Mouse (Mus musculus) G1E-ER4 (cell line): ENCODE measurements around the gene Sun2. TPM values are rescaled to one million over a fixed set of nuclear protein-coding genes. Genes with fewer than 3 reads are reported as not detected.

Experiments used
- GATA1 ChIP-seq: IDR thresholded peaks from one replicate; pipeline ENCODE4 v1.8.0; 2012; ENCODE audit warnings: low read length, inconsistent platforms
- polyA plus RNA-seq: library from polyadenylated mRNA; stranded (reverse); fragments of >175 nt; gene quantifications from 2 replicates; pipeline ENCODE4 v1.2.3, GENCODE M21; 2012

The Sun2 gene
- polyA plus RNA-seq, 1 experiment, result 33.4 TPM

DNA sequence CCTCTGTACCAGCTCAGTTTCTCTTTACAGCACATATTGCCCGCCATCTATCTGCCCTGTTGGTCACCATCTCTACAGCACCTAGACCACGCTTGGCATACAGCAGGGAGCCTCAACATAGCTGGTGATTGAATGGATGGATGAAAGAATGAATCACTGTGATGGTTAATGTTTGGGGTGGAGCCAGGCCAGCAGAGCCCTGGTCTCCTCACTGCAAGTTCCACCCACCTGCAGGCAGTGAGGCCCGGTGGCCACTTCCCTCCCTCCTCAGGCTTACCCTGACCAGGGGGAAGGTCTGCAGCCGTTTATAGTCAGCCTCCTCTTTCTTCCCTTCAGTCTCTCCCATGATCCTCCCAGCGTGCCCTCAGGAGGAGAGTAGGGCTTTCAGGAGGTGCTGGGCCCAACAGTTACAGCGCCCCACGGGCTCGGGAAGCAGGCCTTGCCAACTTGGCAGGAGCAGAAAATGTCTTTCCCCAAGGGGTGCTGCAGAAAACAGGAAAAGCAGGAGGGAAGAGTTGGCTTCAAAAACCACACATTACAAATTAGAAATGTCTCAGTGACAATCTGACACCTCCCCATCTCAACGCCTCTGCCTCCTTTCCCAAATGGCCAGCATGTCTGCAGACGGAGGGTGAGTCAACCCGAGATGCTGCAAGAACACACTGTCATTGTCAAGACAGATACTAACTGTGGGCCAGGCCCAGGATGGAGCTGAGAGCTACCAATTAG is 22.4 kb upstream of the Sun2 start:
- no peak for TF ChIP-seq GATA1

DNA sequence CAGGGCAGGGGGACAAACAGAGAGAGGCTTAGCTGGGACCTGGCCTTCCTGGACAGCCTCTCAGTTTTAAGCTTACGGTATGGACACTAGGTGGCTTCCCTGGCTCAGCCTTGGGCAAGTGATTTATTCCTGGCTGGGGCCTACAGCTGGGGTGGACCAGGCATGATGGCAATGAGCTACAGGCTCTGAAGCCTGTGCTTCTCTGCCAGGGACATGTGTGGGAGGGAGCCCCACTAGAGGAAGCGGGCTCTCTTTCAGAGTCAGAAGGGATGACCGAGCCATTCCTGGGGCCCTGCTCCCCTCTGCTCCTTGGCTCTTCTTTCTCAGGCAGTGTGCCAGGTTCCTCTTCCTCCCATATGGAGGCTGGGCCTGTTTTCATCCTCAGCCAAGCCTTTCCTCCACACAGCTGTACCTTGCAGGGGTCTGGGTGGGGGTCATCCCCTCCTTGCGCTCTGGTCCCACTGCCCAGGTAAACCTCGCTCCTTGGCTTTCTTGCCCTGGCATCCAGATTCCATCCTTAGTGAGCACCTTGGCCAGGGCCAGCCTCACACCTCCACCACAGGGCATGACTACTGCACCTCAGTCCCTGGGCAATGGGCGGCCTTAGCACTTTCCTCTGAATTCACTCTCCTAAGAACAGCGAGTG is 21.4 kb upstream of the Sun2 start:
- no peak for TF ChIP-seq GATA1

DNA sequence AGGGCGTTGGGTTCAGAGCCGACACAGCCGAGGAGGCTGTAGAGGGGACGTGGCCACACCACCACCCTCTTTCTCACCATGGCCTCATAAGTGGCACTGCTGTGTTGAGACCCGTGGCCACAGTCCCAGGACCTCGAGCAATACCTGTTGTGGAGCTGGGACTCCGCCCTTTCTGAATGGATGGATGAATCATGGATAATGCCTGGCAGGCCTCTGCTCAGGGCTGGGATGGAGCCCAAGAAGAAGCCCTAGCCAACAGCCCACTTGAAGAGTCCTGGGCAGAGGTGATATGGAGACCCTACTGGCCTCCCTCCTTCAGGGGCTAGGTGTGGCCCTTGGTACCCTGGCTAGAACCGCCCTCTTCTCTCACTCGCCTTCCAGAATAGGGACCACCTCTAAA is 20.7 kb upstream of the Sun2 start:
- TF ChIP-seq GATA1, result no peak

DNA sequence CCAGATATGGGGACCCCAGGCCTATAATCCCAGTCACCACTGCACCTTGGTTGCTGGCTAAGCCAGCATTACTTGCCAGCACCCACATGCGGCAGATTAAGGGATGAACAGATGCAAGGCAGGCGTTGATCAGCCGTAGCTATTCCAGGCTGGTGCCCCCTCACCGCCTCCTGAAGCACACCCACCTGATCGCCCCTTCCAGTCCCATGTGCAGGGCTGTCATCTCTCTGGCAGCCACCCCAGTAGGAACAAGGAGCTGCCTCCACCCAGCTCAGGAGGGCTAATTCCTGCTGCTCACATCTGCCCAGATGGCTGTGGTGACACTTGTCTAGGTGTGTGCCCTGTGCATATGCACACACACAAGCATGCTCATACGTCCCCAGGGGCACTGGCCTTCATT is 18.6 kb upstream of the Sun2 start:
- TF ChIP-seq GATA1, result no peak

DNA sequence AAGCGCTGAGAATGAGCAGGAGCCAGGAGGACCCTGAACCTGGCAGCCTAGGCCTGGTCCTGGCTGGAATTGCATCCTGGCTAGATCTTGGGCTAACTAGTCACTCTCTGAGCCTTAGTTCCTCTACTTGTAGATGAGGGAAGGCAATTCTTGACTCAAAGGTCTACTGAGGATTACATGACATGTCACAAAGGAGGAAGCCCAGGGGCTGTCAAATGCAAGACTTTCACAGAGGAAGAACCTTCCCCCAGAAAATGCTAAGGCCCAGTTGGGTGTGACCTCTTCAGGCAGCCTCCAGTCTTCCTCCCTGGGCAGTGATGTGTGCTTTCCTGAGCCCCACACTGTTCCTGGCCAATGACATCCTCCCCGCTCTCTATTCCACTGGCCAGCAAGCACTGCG is 14.8 kb upstream of the Sun2 start:
- no peak for TF ChIP-seq GATA1

DNA sequence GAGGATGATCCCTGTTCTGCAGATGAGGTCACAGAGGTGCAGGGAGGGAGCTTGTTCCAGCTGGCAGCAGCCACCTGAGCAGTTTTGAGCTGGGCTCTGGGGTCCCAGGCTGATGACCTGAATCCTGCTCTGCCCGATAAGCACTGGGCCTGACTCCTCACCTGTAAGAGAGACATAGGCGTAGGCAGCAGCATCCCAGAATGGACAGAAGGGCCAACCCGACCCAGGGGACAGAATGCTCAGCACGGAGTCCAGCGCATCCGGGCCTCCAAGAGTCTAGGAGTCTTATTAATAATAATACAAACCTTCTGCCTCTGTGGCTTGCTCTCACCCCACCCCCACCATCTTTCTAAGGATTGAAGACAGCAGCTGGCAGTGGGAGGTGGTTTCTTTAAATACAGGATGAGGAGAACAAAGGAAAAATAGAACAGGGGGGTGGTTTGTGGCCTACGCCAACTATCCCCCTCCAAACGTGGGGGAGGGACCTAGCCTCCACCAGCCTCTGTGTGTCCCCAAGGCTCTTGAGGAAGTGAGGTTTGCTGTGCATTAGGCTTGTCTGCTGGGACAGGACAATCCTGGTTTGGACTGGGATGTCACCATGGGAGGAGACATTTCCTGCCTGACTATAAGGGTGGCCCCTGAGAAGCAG is 13.8 kb upstream of the Sun2 start:
- TF ChIP-seq GATA1, result no peak

DNA sequence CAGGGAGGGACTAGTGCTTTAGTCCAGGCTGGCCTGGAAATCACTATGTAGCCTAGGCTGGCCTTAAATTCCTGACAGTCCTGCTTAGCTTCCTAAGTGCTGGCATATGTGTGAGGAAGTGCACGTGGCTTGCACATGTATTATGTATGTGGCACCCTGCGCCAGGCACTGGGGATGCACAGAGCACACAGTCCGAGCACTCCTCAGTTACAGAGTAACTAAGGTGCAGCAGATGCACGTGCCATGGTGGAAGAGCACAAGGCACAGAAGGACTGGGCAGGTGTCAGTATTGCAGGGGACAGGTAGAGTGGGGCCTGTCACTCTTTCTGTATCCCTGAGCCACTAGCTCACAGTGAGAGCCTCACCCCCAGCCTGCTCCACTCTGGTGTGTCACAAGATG is 12.8 kb upstream of the Sun2 start:
- no peak for TF ChIP-seq GATA1

DNA sequence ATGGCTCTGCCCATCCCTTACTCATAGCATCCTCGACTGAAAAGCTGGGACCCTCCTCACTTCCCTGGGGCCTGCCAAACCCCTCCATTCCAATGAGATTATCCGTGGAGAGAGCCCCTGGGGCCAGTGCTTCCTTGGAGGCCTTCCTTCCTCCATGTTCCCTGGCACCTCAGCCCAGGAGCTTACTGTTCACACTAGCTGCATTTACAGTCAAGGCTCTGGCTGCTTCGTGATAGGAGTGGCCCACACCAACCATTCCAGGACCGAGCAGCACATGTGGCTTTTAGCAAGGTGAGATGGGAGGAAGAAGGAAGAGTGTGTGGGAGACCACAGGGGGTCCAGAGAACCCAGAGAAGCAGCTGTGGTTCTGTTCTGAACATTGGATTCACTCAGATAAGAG is 11.5 kb upstream of the Sun2 start:
- TF ChIP-seq GATA1, result no peak

DNA sequence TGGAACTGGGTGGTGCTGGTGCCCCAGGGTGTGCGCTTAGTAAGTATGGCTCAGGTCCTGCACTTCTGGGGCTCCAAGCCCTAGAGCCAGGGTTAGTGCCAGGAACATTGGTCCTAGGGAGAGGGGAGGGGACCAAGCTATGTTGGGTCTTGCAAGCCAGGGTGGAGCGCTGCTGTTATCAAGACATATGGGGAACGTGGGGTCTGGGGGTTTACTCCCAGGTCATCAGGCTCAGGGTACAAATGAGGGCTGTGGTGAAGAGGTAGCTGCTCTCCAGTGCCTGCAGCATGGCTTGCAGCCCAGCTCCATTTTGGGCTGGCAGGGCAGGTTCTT is 11.1 kb upstream of the Sun2 start:
- no peak for TF ChIP-seq GATA1

DNA sequence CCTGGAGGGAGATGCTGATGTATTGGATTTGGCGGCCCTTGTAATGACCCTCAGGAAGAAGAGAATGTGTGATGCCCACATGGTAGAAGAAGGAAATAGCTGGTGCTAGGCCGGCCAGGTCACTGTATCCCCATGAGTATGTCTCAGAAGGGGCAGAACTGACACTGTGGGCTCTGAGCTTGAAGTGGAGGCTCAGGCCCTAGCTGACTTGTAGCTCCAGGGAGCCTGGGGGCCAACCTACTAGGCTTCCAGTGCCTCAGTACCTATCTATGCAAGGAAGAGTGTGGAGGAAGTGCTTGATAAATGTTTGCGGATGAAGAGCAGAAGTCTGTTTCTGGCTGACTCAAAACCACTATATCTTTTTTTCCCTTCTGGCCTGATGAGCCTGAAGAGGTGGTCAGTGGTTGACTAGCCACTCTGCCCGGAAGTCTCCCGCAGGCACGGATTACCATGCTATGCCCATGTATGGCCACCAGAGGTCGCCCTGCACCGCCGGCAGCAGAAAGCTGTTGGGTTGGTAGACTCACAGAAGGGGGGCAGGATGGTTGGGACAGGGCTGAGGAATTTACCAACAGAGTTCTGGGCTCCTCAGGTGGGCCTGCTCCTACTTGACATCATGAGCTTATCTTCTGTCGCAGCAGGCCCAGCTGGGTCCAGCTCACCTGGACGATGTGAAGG is 10.5 kb upstream of the Sun2 start:
- no peak for TF ChIP-seq GATA1

DNA sequence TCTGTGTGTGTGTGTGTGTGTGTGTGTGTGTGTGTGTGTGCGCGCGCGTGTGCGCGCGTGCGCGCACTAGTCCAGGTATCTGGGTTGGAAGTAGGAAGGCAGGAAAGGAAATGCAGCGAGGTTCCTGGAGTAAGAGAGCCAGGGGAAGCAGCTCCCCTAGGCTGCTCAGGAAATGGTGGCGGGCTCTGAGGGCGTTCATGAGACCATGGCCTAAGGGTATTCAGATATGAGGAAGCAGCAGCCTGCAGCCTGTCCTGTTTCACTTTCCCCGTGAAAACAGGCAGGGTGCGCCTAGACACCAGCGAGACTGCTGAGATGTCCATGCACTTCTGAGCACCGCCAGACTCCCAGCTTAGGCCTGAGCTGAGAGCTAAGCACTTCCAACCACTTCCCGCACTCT is 9.4 kb upstream of the Sun2 start:
- no peak for TF ChIP-seq GATA1

DNA sequence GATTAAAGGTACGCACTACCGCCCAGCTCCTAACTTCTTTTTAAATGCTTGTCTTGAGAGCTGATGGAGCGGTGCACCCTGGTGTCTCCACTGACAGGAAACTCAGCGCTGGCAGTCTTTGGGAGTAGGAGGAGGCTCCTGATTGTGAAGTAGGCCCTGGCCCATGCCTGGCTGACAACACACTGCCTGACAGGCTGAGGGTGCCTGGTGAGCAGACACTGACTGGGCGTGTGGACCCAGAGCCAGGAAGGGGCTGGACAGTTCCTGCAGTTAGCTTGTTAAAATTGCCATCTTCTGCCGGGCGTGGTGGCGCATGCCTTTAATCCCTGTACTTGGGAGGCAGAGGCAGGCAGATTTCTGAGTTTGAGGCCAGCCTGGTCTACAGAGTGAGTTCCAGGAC is 7.9 kb upstream of the Sun2 start:
- no peak for TF ChIP-seq GATA1

DNA sequence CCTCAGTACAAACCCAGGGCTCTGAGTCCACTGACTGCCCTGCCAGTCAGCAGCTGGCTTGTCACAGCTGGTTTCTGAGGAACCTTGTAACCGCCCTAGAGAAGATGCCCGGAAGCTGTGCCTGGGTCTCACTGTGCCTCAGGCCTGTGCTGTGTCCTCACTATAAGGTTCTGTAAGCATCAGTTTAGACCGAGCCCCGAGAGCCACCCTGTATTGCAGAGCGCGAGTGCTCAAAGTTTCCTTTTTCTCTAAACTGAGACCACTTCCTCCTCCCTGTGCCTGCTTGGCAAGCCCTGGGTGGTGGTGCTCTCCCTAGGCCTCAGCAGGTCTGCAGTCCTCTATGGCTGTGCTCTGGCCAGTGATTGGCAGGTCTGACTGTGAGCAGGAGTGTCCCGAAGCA is 6.8 kb upstream of the Sun2 start:
- no peak for TF ChIP-seq GATA1

DNA sequence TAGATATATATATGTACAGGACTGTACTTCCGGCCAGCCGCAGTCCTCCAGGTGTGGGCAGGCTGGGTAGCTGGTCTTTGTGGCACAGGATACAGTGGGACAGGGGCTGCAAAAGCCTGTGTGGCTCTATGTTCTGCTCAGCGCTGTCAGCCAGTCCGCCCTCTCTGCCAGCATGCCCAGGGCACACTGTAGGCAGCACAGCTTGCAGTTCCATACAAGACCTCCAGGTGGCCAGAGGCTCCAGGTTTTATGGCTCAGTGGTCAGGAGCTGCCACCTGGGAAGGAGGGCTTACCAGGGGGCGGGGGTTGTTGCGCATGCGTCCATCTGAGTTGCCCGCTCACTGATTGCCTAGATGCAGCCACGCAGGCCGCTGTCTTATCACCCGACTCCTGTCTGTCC is 5.7 kb upstream of the Sun2 start:
- no peak for TF ChIP-seq GATA1

DNA sequence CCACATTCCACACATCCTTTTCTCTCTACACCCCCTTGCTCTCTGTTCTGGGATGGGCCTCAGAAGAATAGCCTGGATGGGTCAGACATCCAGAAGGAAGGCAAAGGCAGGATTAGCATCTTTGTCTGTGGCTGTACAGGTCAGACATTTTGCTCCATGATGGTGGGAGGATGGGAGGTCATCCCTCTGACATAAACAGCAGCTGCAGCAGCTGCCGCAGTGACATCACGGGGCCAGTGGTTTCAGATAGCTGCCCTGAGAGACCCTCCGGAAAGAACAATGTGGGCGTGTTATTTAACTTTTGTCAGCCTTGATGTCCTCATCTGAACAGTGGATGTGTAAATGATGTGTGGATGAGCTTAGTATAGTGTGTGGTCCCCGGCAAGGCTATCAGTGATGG is 3.5 kb upstream of the Sun2 start:
- TF ChIP-seq GATA1, result no peak

DNA sequence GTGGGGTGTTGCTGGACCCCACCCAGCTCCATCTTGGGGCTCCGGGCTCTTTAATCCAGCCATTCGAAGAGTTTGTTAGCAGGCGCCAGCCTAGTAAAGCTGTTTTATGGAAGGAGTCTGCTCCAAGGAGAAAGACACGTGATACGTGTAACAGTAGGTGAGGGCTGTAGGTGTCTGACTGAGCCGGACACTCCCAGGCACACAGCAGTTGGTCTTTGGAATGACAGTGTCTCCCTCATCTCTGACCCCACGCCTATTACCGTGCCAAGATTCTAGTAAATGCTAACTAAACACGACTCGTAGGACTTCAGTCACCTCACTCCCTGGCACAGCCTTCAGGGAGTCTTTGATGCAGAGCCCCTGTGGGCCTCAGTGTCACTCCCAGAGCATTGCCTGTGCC is 3.0 kb upstream of the Sun2 start:
- no peak for TF ChIP-seq GATA1

DNA sequence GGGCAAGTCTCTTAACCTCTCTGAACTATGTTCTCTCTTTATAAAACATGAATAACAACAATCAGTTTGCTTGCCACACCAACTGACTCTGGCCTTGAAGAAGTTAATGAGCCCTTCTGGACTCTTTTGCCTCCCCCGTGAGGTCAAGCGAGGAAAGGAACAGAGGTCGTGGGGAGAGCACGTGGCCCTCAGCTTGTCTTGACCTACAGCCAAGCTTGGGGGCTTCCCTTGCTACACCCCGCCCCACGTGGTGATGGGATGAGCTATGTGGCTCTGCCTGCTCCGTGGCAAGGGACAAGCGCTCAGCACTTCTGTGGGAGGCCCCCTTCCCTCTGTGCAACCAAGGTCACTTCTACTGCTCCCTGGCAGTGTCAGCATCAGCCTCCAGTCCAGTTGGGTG is 2.4 kb upstream of the Sun2 start:
- no peak for TF ChIP-seq GATA1
